Mouse (Mus musculus): ENCODE data around the gene Mcub.

- TF ChIP-seq CTCF (IDR thresholded peaks at IDR 0.05; ENCODE audit: low read depth) (no peak), EP300 (IDR thresholded peaks at IDR 0.05; ENCODE audit: low read depth) (no peak)
Observed at GRCm38 (mm10) chr3:129962533-129962932, 7.5 kb downstream of the Mcub start.
